Mouse (Mus musculus) neural tube, embryonic 12.5 days (tissue): Measurements from ENCODE around the gene Camkmt. TPM values are rescaled to one million over a fixed set of nuclear protein-coding genes. Genes with fewer than 3 reads are reported as not detected.

Experiments
- ATAC-seq: fragments of 200-750 bp; cut with Nextera tagmentation; 2 replicates; pipeline ENCODE4 v1.8.0; 2017; ENCODE audit warnings: low read depth, mild to moderate bottlenecking, moderate TSS enrichment, moderate library complexity; ENCODE audit not compliant: low FRiP score
- H3K27ac ChIP-seq: fragments of 300-500 bp; sonication (generic); 2 replicates; pipeline ENCODE4 v1.5.1; 2016
- H3K27me3 ChIP-seq: fragments of 300-500 bp; sonication (generic); replicated peaks from 2 replicates; pipeline ENCODE4 v1.6.1; 2016; ENCODE audit warnings: mild to moderate bottlenecking
- H3K36me3 ChIP-seq: fragments of 300-500 bp; sonication (generic); 2 replicates; pipeline ENCODE4 v1.6.1; 2016; ENCODE audit warnings: mild to moderate bottlenecking
- H3K4me1 ChIP-seq: fragments of 300-500 bp; sonication (generic); 2 replicates; pipeline ENCODE4 v1.6.1; 2016
- H3K4me2 ChIP-seq: fragments of 300-500 bp; sonication (generic); replicated peaks from 2 replicates; pipeline ENCODE4 v1.6.1; 2016; ENCODE audit warnings: mild to moderate bottlenecking
- H3K4me3 ChIP-seq: fragments of 300-500 bp; sonication (generic); 2 replicates; pipeline ENCODE4 v1.5.1; 2016
- H3K9ac ChIP-seq: fragments of 300-500 bp; sonication (generic); 2 replicates; pipeline ENCODE4 v1.6.1; 2016; ENCODE audit warnings: mild to moderate bottlenecking
- H3K9me3 ChIP-seq: fragments of 300-500 bp; sonication (generic); 2 replicates; pipeline ENCODE4 v1.6.1; 2016; ENCODE audit warnings: mild to moderate bottlenecking
- WGBS: fragments of 180-500 bp; shearing (Covaris S2); methylation state at CpG from one replicate; pipeline ENCODE4 v1.1.7; 2016; 5-methylcytosine and 5-hydroxymethylcytosine counted together
- polyA plus RNA-seq: library from polyadenylated mRNA; unstranded; fragments of >200 nt; fragmentation: Nextera tagmentation; extraction: Ambion mirVana; gene quantifications from 2 replicates; pipeline ENCODE4 v1.2.1, GENCODE M21; 2016

The Camkmt gene
- polyA plus RNA-seq, 1 experiment from 2014 or later = 14.7 TPM

DNA sequence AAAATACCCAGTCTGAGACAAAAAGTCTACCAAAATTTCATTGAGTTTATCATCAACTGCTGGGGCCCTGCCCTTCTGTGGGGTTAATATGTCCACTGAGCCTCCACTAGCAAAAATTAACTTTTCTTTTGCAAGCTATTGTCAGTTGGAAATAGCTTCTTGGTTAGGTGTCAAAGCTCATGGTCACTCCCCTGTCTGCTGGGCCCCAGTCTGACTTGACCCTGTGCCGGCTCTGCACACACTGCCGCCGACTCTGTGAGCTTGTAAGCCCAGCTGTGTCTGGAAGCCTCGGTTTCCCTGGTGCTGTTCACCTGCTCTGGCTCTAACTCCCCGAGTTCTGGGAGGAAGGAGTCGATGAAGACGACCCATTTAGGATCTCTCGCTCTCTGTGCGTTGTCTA lies 265.0 kb downstream of the Camkmt start:
- H3K9ac ChIP-seq = no peak overlapping the region
- no peak overlapping the region for H3K27ac ChIP-seq
- no peak overlapping the region for H3K4me3 ChIP-seq
- no peak for ATAC-seq
- no peaks in the 10 kb centered on the region for H3K27me3 ChIP-seq
- WGBS = 87% methylated on average over 9 of the region's 9 CpGs
- no peak overlapping the region for H3K4me2 ChIP-seq
- no peaks in the 10 kb centered on the region for H3K9me3 ChIP-seq
- no peaks in the 10 kb centered on the region for H3K4me1 ChIP-seq
- no peaks in the 10 kb centered on the region for H3K36me3 ChIP-seq

- Histone ChIP-seq H3K4me1 (no peaks in the 10 kb centered on the region), H3K9me3 (no peaks in the 10 kb centered on the region), H3K27ac (no peak overlapping the region), H3K4me2 (no peak overlapping the region), H3K27me3 (no peaks in the 10 kb centered on the region), H3K4me3 (no peak overlapping the region), H3K36me3 (no peaks in the 10 kb centered on the region), H3K9ac (no peak overlapping the region)
- WGBS = 90% methylated on average over 7 of the region's 7 CpGs
- ATAC-seq = no peak
Measured at GRCm38 (mm10) chr17:85361006-85361405, 270.7 kb downstream of the Camkmt start.

DNA sequence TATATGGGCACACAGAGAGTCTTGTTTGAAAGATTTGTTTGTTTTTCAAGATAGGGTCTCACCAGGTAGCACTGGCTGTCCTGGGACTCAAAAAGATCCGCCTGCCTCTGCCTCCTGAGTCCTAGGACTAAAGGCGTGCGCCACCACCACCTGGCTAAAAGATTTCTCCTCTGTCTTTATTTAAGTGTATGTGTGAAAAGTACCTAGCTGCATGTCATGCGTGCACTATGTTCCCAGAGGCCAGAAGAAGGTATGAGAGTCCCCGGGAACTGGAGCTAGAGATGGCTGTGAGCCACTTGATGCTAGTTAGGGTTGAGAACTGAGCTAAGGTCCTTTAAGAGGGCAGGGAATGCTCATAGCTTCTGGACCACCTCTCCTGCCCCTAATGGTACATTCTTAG lies 277.0 kb downstream of the Camkmt start:
- H3K4me2 ChIP-seq = no peak overlapping the region
- no peak for ATAC-seq
- no peaks in the 10 kb centered on the region for H3K9me3 ChIP-seq
- no peaks in the 10 kb centered on the region for H3K27me3 ChIP-seq
- no peak overlapping the region for H3K4me3 ChIP-seq
- H3K4me1 ChIP-seq = no peaks in the 10 kb centered on the region
- H3K36me3 ChIP-seq = no peaks in the 10 kb centered on the region
- no peak overlapping the region for H3K9ac ChIP-seq
- 93% methylated on average over 5 of the region's 5 CpGs for WGBS
- H3K27ac ChIP-seq = no peak overlapping the region

DNA sequence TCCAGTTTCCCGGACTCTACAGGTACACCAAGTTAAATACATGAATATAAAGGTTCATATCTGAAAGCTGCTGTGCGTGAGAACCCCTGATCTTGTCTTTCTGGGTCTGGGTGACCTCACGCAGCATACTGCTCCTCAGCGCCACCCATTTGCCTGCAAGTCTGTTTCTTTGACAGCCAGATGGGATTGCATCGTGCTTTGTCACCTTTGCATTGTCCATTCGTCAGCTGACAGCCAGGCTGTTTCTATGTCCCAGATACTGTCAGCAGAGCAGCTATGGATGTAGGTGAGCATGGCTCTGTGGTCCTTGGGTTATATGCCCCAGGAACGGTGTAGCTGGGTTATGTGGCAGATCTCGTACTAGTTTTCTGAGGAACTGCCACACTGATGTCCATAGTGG lies 278.4 kb downstream of the Camkmt start:
- WGBS = 83% methylated on average over 8 of the region's 8 CpGs
- ATAC-seq = no peak
- no peak overlapping the region for H3K27ac ChIP-seq
- no peaks in the 10 kb centered on the region for H3K9me3 ChIP-seq
- no peaks in the 10 kb centered on the region for H3K27me3 ChIP-seq
- no peak overlapping the region for H3K9ac ChIP-seq
- H3K4me1 ChIP-seq = no peaks in the 10 kb centered on the region
- H3K36me3 ChIP-seq = no peaks in the 10 kb centered on the region
- H3K4me3 ChIP-seq = no peak overlapping the region
- H3K4me2 ChIP-seq = no peak overlapping the region

GRCm38 (mm10) chr17:85372076-85372475 lies 281.7 kb downstream of the Camkmt start:
- Histone ChIP-seq H3K27ac (no peak overlapping the region), H3K9ac (no peak overlapping the region), H3K4me2 (no peak overlapping the region), H3K27me3 (no peaks in the 10 kb centered on the region), H3K36me3 (no peaks in the 10 kb centered on the region), H3K9me3 (no peaks in the 10 kb centered on the region), H3K4me1 (no peaks in the 10 kb centered on the region), H3K4me3 (no peak overlapping the region)
- 83% methylated on average over 13 of the region's 13 CpGs for WGBS
- ATAC-seq = no peak

- Histone ChIP-seq H3K9ac (no peak overlapping the region), H3K4me1 (no peaks in the 10 kb centered on the region), H3K27ac (no peak overlapping the region), H3K27me3 (no peaks in the 10 kb centered on the region), H3K9me3 (no peaks in the 10 kb centered on the region), H3K4me2 (no peak overlapping the region), H3K4me3 (no peak overlapping the region), H3K36me3 (no peaks in the 10 kb centered on the region)
- no peak for ATAC-seq
- WGBS = 93% methylated on average over 7 of the region's 7 CpGs
Measured at GRCm38 (mm10) chr17:85372523-85372922, 282.2 kb downstream of the Camkmt start.

GRCm38 (mm10) chr17:85374100-85374833 lies 283.9 kb downstream of the Camkmt start:
- no peak overlapping the region for H3K4me2 ChIP-seq
- H3K36me3 ChIP-seq = no peaks in the 10 kb centered on the region
- 80% methylated on average over 19 of the region's 19 CpGs for WGBS
- H3K4me3 ChIP-seq = no peak overlapping the region
- H3K27me3 ChIP-seq = no peaks in the 10 kb centered on the region
- ATAC-seq = no peak
- no peak overlapping the region for H3K27ac ChIP-seq
- H3K4me1 ChIP-seq = no peaks in the 10 kb centered on the region
- no peak overlapping the region for H3K9ac ChIP-seq
- H3K9me3 ChIP-seq = no peaks in the 10 kb centered on the region

- Histone ChIP-seq H3K4me3 (no peak overlapping the region), H3K27me3 (no peaks in the 10 kb centered on the region), H3K36me3 (no peaks in the 10 kb centered on the region), H3K4me1 (no peaks in the 10 kb centered on the region), H3K27ac (no peak overlapping the region), H3K9ac (no peak overlapping the region), H3K4me2 (no peak overlapping the region), H3K9me3 (no peaks in the 10 kb centered on the region)
- ATAC-seq = no peak
- WGBS = 81% methylated on average over 8 of the region's 8 CpGs
Measured at GRCm38 (mm10) chr17:85374834-85375176, 284.5 kb downstream of the Camkmt start.

GRCm38 (mm10) chr17:85375523-85375922 lies 285.2 kb downstream of the Camkmt start:
- Histone ChIP-seq H3K9me3 (no peaks in the 10 kb centered on the region), H3K27ac (no peak overlapping the region), H3K27me3 (no peaks in the 10 kb centered on the region), H3K4me1 (no peaks in the 10 kb centered on the region), H3K4me2 (no peak overlapping the region), H3K36me3 (no peaks in the 10 kb centered on the region), H3K9ac (no peak overlapping the region), H3K4me3 (no peak overlapping the region)
- WGBS = 70% methylated on average over 10 of the region's 10 CpGs
- no peak for ATAC-seq

DNA sequence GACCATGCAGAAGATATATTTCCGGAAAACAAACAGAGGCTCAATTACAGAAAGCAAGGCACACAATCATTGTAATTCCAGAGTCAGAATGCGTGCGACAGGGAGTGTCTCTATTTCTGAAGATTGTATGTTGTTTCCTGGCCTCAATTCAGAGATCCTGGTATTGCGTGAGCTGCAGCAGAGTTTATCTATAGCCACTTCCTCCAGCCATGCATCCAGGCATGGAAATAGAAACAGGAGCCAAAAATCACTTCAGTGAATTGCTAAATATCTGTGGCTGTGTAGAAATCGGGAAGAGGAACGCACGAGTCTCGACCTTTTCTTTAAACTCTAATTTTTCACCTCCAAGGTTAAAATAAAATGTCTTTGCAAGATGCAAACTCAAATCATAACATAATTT lies 287.1 kb downstream of the Camkmt start:
- no peak overlapping the region for H3K9ac ChIP-seq
- H3K4me1 ChIP-seq = no peaks in the 10 kb centered on the region
- no peak for ATAC-seq
- H3K27ac ChIP-seq = no peak overlapping the region
- no peaks in the 10 kb centered on the region for H3K36me3 ChIP-seq
- no peaks in the 10 kb centered on the region for H3K27me3 ChIP-seq
- H3K9me3 ChIP-seq = no peaks in the 10 kb centered on the region
- H3K4me2 ChIP-seq = no peak overlapping the region
- WGBS = 90% methylated on average over 8 of the region's 8 CpGs
- no peak overlapping the region for H3K4me3 ChIP-seq

DNA sequence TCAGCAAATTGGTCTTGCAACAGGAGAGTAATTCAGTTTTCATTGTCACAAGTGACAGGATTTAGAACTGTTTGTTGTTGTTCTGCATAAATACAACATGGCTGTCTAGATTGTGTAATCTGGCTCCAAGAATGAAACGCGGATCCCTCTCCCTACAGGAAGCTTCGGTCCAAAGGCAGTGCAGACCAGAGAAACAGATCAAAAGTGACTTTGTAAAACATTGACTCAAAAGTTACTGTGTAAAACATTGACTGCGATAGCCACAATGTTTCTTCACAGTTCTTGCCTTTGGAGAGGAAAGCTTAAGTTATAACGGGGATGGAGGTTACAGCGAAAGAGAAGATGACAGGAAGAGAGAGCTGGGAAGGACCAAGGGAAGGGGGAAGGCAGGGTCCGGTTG lies 288.7 kb downstream of the Camkmt start:
- Histone ChIP-seq H3K36me3 (no peaks in the 10 kb centered on the region), H3K9me3 (no peaks in the 10 kb centered on the region), H3K4me2 (no peak overlapping the region), H3K4me3 (no peak overlapping the region), H3K27me3 (no peaks in the 10 kb centered on the region), H3K27ac (no peak overlapping the region), H3K4me1 (no peaks in the 10 kb centered on the region), H3K9ac (no peak overlapping the region)
- 90% methylated on average over 7 of the region's 7 CpGs for WGBS
- ATAC-seq = no peak

- WGBS = 86% methylated on average over 8 of the region's 8 CpGs
- no peaks in the 10 kb centered on the region for H3K27me3 ChIP-seq
- H3K27ac ChIP-seq = no peak overlapping the region
Measured at GRCm38 (mm10) chr17:85381578-85382223, 291.3 kb downstream of the Camkmt start.

DNA sequence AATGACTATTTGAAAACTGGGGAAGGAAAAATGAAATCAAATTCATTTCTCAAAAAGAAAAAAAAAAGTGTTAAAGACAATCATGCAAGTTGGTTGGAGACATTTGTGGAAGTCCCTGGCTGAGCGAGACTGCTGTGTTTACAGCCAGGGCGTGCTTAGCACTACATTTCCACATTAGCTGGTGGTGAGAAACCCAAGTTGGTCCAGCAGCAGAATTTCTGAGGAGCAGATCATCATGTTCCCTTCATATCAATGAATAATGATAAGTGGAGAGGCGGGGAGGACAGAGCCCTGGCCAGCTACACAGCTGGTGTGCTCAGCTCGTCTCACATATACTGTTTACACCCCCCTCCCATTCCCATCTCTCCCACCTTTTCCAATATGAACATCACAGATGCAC lies 292.0 kb downstream of the Camkmt start:
- H3K36me3 ChIP-seq = no peaks in the 10 kb centered on the region
- no peaks in the 10 kb centered on the region for H3K9me3 ChIP-seq
- 71% methylated on average over 4 of the region's 4 CpGs for WGBS
- no peak for ATAC-seq
- H3K4me1 ChIP-seq = no peaks in the 10 kb centered on the region
- H3K9ac ChIP-seq = no peak overlapping the region
- no peak overlapping the region for H3K4me2 ChIP-seq
- H3K27ac ChIP-seq = no peak overlapping the region
- H3K4me3 ChIP-seq = no peak overlapping the region
- no peaks in the 10 kb centered on the region for H3K27me3 ChIP-seq

More at GRCm38 (mm10) chr17:85381578-85382223, 291.3 kb downstream of the Camkmt start:
- no peaks in the 10 kb centered on the region for H3K36me3 ChIP-seq
- no peaks in the 10 kb centered on the region for H3K4me1 ChIP-seq
- no peak overlapping the region for H3K9ac ChIP-seq
- H3K9me3 ChIP-seq = no peaks in the 10 kb centered on the region
- no peak overlapping the region for H3K4me2 ChIP-seq
- no peak for ATAC-seq
- H3K4me3 ChIP-seq = no peak overlapping the region
